Mouse (Mus musculus): ENCODE data around the gene Ddc. TPM values are rescaled to one million over a fixed set of nuclear protein-coding genes. Genes with fewer than 3 reads are reported as not detected.

Ddc gene
- polyA plus RNA-seq, 1 experiment from 2014 or later = 48.4 TPM

DNA sequence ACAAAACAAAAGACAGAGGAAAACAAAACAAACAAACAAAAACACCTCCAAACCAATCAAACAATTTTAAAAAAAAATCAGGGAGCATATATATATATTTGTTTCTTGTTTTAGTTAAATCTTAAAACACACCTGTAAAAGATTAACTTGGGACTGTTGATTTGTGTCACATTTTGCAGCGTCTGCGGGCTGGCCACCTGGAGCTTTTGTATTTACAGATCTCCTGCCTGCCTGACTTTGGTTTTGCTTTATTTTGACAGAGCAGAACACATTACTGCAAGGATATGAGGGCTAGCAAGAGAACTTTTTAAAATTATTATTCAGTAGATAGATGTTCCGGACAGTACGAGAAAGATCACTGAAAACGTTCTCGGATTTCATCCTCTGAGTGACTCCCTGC is 66.4 kb downstream of the Ddc start:
- H3K9me3 ChIP-seq (ENCODE audit: control insufficient read depth, low read length) = no peaks in the 10 kb centered on the region
- no peak overlapping the region for H3K4me3 ChIP-seq (ENCODE audit: low read depth, low read length)
- no peaks in the 10 kb centered on the region for H3K36me3 ChIP-seq (ENCODE audit: control insufficient read depth, insufficient read depth, low read length)
- ATAC-seq (ENCODE audit: low read depth) = no peak
- no peaks in the 10 kb centered on the region for H3K27me3 ChIP-seq (replicated peaks; ENCODE audit: control insufficient read depth, insufficient read depth, low read length)
- H3K9ac ChIP-seq (ENCODE audit: low read depth, low read length) = peak overlapping the region; percentile 38; the same call in 1 of the 2 replicates
- 15% methylated on average over 6 of the region's 6 CpGs for WGBS
- H3K27ac ChIP-seq (replicated peaks; ENCODE audit: low read depth, low read length) = peak overlapping the region; percentile 80
- peak overlapping the region; percentile 21; the same call in 1 of the 2 replicates for H3K4me2 ChIP-seq (ENCODE audit: low read depth, low read length)
- peaks cover 61% of the 10 kb centered on the region for H3K4me1 ChIP-seq (ENCODE audit: control insufficient read depth, insufficient read depth, low read length)
- DNase-seq (ENCODE audit: low spot score) = no peak

GRCm38 (mm10) chr11:11830884-11831495 is 67.0 kb downstream of the Ddc start:
- Histone ChIP-seq H3K4me2 (ENCODE audit: low read depth, low read length) (no peak overlapping the region), H3K4me3 (ENCODE audit: low read depth, low read length) (no peak overlapping the region), H3K4me1 (ENCODE audit: control insufficient read depth, insufficient read depth, low read length) (peaks cover 59% of the 10 kb centered on the region), H3K9me3 (ENCODE audit: control insufficient read depth, low read length) (no peaks in the 10 kb centered on the region), H3K27me3 (replicated peaks; ENCODE audit: control insufficient read depth, insufficient read depth, low read length) (no peaks in the 10 kb centered on the region), H3K27ac (replicated peaks; ENCODE audit: low read depth, low read length) (peak overlapping the region; percentile 80), H3K36me3 (ENCODE audit: control insufficient read depth, insufficient read depth, low read length) (no peaks in the 10 kb centered on the region), H3K9ac (ENCODE audit: low read depth, low read length) (no peak overlapping the region; the same call in 1 of the 2 replicates)
- DNase-seq (ENCODE audit: low spot score) = no peak
- no peak for ATAC-seq (ENCODE audit: low read depth)
- 25% methylated on average over 12 of the region's 12 CpGs for WGBS

- no peaks in the 10 kb centered on the region for H3K36me3 ChIP-seq (ENCODE audit: control insufficient read depth, insufficient read depth, low read length)
- peaks cover 65% of the 10 kb centered on the region for H3K4me1 ChIP-seq (ENCODE audit: control insufficient read depth, insufficient read depth, low read length)
- peak overlapping the region; percentile 3; the same call in 1 of the 2 replicates for H3K4me2 ChIP-seq (ENCODE audit: low read depth, low read length)
- 16% methylated on average over 11 of the region's 11 CpGs for WGBS
- H3K27me3 ChIP-seq (replicated peaks; ENCODE audit: control insufficient read depth, insufficient read depth, low read length) = no peaks in the 10 kb centered on the region
- ATAC-seq (ENCODE audit: low read depth) = peak; percentile 62; the same call in 1 of the 2 replicates
- no peak overlapping the region; the same call in 1 of the 2 replicates for H3K9ac ChIP-seq (ENCODE audit: low read depth, low read length)
- DNase-seq (ENCODE audit: low spot score) = peak; percentile 90
- H3K9me3 ChIP-seq (ENCODE audit: control insufficient read depth, low read length) = no peaks in the 10 kb centered on the region
- H3K27ac ChIP-seq (replicated peaks; ENCODE audit: low read depth, low read length) = peak overlapping the region; percentile 80
- no peak overlapping the region for H3K4me3 ChIP-seq (ENCODE audit: low read depth, low read length)
Measured at GRCm38 (mm10) chr11:11829161-11830000, 68.6 kb downstream of the Ddc start.

DNA sequence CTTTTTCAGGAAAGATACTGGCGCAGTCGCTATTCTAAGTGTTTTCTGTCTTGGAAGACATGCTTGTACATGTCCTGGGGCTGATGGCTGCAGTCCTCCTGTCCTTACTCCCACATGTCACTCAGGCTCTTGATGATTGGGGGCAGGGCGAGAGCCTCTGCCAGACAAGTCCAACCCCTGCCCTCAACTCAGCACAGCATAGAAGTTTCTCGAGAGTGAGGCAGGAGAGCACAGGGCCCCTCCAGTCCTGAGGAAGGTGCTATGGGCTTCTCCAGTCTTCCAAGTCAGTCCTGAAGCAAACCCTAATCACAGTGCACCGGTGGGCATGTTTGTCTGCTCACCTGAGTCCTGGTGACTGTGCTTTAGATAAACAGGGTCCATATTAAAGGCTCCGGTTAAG is 69.2 kb downstream of the Ddc start:
- Histone ChIP-seq H3K4me1 (ENCODE audit: control insufficient read depth, insufficient read depth, low read length) (peaks cover 72% of the 10 kb centered on the region), H3K9ac (ENCODE audit: low read depth, low read length) (no peak overlapping the region; the same call in 1 of the 2 replicates), H3K4me3 (ENCODE audit: low read depth, low read length) (no peak overlapping the region), H3K4me2 (ENCODE audit: low read depth, low read length) (peak overlapping the region; percentile 3), H3K27me3 (replicated peaks; ENCODE audit: control insufficient read depth, insufficient read depth, low read length) (no peaks in the 10 kb centered on the region), H3K27ac (replicated peaks; ENCODE audit: low read depth, low read length) (peak overlapping the region; percentile 80), H3K36me3 (ENCODE audit: control insufficient read depth, insufficient read depth, low read length) (no peaks in the 10 kb centered on the region), H3K9me3 (ENCODE audit: control insufficient read depth, low read length) (no peaks in the 10 kb centered on the region)
- 18% methylated on average over 6 of the region's 6 CpGs for WGBS
- DNase-seq (ENCODE audit: low spot score) = no peak
- ATAC-seq (ENCODE audit: low read depth) = peak; percentile 17; the same call in 1 of the 2 replicates

DNA sequence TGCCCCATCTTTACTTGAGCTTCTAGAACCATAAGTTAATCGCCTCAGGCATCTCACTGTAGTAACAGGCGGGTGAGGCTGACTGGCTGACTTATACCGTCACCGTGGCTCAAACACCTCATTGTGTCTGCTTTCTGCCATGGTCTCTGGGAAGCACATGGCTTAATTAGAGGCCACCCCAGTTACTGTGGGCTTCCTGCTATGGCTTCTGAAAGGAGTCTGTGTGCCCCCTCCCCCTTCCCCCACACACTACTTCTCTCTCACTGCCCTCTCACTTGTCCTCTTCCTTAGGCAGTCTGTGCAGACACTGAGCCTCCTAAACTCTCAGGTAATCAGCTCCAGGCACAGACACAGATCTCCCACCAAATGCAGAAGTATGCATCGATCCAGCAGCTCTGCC is 69.7 kb downstream of the Ddc start:
- Histone ChIP-seq H3K27ac (replicated peaks; ENCODE audit: low read depth, low read length) (peak overlapping the region; percentile 80), H3K9ac (ENCODE audit: low read depth, low read length) (no peak overlapping the region), H3K4me1 (ENCODE audit: control insufficient read depth, insufficient read depth, low read length) (peaks cover 75% of the 10 kb centered on the region), H3K27me3 (replicated peaks; ENCODE audit: control insufficient read depth, insufficient read depth, low read length) (no peaks in the 10 kb centered on the region), H3K4me2 (ENCODE audit: low read depth, low read length) (peak overlapping the region; percentile 3), H3K36me3 (ENCODE audit: control insufficient read depth, insufficient read depth, low read length) (no peaks in the 10 kb centered on the region), H3K9me3 (ENCODE audit: control insufficient read depth, low read length) (no peaks in the 10 kb centered on the region), H3K4me3 (ENCODE audit: low read depth, low read length) (no peak overlapping the region)
- peak; percentile 51 for ATAC-seq (ENCODE audit: low read depth)
- 16% methylated on average over 5 of the region's 5 CpGs for WGBS
- DNase-seq (ENCODE audit: low spot score) = peak; percentile 84

GRCm38 (mm10) chr11:11826475-11826874 is 71.5 kb downstream of the Ddc start:
- Histone ChIP-seq H3K9me3 (ENCODE audit: control insufficient read depth, low read length) (no peaks in the 10 kb centered on the region), H3K9ac (ENCODE audit: low read depth, low read length) (no peak overlapping the region), H3K27ac (replicated peaks; ENCODE audit: low read depth, low read length) (peak overlapping the region; percentile 97), H3K4me3 (ENCODE audit: low read depth, low read length) (no peak overlapping the region), H3K27me3 (replicated peaks; ENCODE audit: control insufficient read depth, insufficient read depth, low read length) (no peaks in the 10 kb centered on the region), H3K36me3 (ENCODE audit: control insufficient read depth, insufficient read depth, low read length) (no peaks in the 10 kb centered on the region), H3K4me1 (ENCODE audit: control insufficient read depth, insufficient read depth, low read length) (peaks cover 74% of the 10 kb centered on the region), H3K4me2 (ENCODE audit: low read depth, low read length) (no peak overlapping the region)
- no peak for DNase-seq (ENCODE audit: low spot score)
- ATAC-seq (ENCODE audit: low read depth) = no peak

GRCm38 (mm10) chr11:11825670-11826069 is 72.3 kb downstream of the Ddc start:
- no peak overlapping the region for H3K4me3 ChIP-seq (ENCODE audit: low read depth, low read length)
- peak overlapping the region; percentile 97 for H3K27ac ChIP-seq (replicated peaks; ENCODE audit: low read depth, low read length)
- no peaks in the 10 kb centered on the region for H3K27me3 ChIP-seq (replicated peaks; ENCODE audit: control insufficient read depth, insufficient read depth, low read length)
- no peaks in the 10 kb centered on the region for H3K36me3 ChIP-seq (ENCODE audit: control insufficient read depth, insufficient read depth, low read length)
- no peak for ATAC-seq (ENCODE audit: low read depth)
- 70% methylated on average over 6 of the region's 6 CpGs for WGBS
- H3K4me2 ChIP-seq (ENCODE audit: low read depth, low read length) = no peak overlapping the region
- no peak for DNase-seq (ENCODE audit: low spot score)
- no peaks in the 10 kb centered on the region for H3K9me3 ChIP-seq (ENCODE audit: control insufficient read depth, low read length)
- H3K9ac ChIP-seq (ENCODE audit: low read depth, low read length) = no peak overlapping the region
- peaks cover 75% of the 10 kb centered on the region for H3K4me1 ChIP-seq (ENCODE audit: control insufficient read depth, insufficient read depth, low read length)

GRCm38 (mm10) chr11:11824970-11825635 is 72.8 kb downstream of the Ddc start:
- DNase-seq (ENCODE audit: low spot score) (no peak), ATAC-seq (ENCODE audit: low read depth) (no peak)
- 67% methylated on average over 2 of the region's 3 CpGs for WGBS
- H3K27me3 ChIP-seq (replicated peaks; ENCODE audit: control insufficient read depth, insufficient read depth, low read length) = no peaks in the 10 kb centered on the region
- H3K9ac ChIP-seq (ENCODE audit: low read depth, low read length) = no peak overlapping the region
- no peaks in the 10 kb centered on the region for H3K9me3 ChIP-seq (ENCODE audit: control insufficient read depth, low read length)
- no peaks in the 10 kb centered on the region for H3K36me3 ChIP-seq (ENCODE audit: control insufficient read depth, insufficient read depth, low read length)
- H3K4me3 ChIP-seq (ENCODE audit: low read depth, low read length) = no peak overlapping the region
- peak overlapping the region; percentile 97 for H3K27ac ChIP-seq (replicated peaks; ENCODE audit: low read depth, low read length)
- no peak overlapping the region for H3K4me2 ChIP-seq (ENCODE audit: low read depth, low read length)
- H3K4me1 ChIP-seq (ENCODE audit: control insufficient read depth, insufficient read depth, low read length) = peaks cover 74% of the 10 kb centered on the region
